Mouse (Mus musculus) left cerebral cortex, adult 2 months (tissue): Measurements from ENCODE around the gene Ssh2. TPM values are rescaled to one million over a fixed set of nuclear protein-coding genes. Genes with fewer than 3 reads are reported as not detected.

Source experiments
- DNase-seq, 2 experiments: peaks; one replicate each; pipeline ENCODE4 v3.0.0; 2021 to 2022; ENCODE audit warnings: low spot score in 2 of 2, mixed read lengths in 1 of 2; ENCODE audit errors: extremely low spot score in 1 of 2
- H3K27ac ChIP-seq: fragments of 200-600 bp; 2 replicates; pipeline ENCODE4 v1.8.1; 2022
- H3K4me3 ChIP-seq: fragments of 200-600 bp; 2 replicates; pipeline ENCODE4 v1.8.1; 2022
- CTCF ChIP-seq: fragments of 200-600 bp; IDR thresholded peaks from 2 replicates; pipeline ENCODE4 v1.8.1; 2022; ENCODE audit warnings: antibody characterized with exemption, mild to moderate bottlenecking, moderate library complexity
- intact Hi-C: fragments of 180-260 bp; cut with DNase I; formaldehyde crosslinking; loops from one replicate; pipeline ENCODE4 v1.15.1; 2025
- total RNA-seq, 2 experiments: library from RNA; stranded (reverse); gene quantifications; 2 replicates each; pipeline ENCODE4 v1.2.3; 2021

The Ssh2 gene
- total RNA-seq, 2 experiments from 2014 or later: 31.6 to 35.0 TPM

DNA sequence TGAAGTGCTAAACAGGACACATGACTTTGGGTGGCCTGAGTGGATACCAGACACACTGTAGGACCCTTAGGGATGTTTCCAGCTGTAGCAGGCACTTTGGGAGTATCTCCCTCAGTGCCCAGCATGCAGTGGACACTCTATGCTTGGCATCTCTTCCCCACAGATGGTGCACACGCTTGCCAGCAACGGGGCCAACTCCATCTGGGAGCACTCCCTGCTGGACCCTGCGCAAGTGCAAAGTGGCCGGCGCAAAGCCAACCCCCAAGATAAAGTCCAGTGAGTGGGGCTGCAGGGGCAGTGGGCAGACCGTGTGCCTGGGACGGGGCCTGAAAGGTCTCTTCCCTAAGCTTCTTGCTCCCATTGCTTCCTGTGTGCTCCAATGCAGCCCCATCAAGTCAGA lies 283.3 kb downstream of the Ssh2 start:
- intact Hi-C loops: loop anchor here (10.0 kb wide), 1 partner anchor 485 kb away; the partner anchor contains the start of gene Phf12
- H3K4me3 ChIP-seq: no peak overlapping the region
- peak overlapping the region; percentile 71 for H3K27ac ChIP-seq
- peak in 1 of 2 experiments; percentile 37 for DNase-seq
- no peak for TF ChIP-seq CTCF

DNA sequence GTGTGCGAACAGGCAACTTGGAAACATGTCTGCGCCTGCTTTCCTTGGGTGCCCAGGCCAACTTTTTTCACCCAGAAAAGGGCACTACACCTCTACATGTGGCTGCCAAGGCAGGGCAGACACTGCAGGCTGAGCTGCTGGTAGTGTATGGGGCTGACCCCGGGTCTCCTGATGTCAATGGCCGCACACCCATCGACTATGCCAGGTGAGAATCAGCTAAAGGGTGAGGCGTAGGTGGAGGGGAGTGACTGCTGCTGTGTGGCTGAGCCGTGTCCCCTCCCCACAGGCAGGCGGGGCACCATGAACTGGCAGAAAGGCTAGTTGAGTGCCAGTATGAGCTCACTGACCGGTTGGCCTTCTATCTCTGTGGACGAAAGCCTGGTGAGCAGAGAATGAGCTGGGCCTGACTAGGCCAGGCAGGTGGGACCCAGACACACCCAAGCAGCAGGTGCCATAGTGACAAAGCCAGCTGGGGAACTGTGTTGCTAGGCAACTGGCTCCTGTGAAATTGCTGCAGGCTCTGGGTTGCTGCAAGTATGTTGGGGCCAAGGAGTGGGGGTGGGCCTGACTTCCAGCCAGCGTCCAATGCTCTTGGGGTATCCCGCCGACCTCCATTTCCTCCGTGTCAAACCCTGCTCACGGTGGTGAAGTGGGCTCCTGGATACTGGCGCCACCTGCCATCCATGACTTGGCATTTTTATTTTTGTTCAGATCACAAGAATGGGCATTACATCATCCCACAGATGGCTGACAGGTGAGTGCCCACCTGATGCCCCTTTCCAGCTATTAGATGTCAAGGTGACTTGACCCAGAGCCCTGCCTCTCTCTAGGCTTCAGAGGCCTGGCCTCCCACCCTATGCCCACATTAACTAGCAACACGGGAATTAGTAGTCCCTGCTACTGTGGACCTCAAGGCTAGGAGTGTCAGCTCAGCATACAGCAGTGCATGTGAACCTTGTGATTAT lies 284.6 kb downstream of the Ssh2 start:
- intact Hi-C loops: loop anchor here (1.0 to 10.0 kb wide), 2 partner anchors 9 to 294 kb away; no protein-coding TSS in a partner anchor
- DNase-seq: peak in 1 of 2 experiments; percentile 45
- H3K27ac ChIP-seq: peak overlapping the region; percentile 71

DNA sequence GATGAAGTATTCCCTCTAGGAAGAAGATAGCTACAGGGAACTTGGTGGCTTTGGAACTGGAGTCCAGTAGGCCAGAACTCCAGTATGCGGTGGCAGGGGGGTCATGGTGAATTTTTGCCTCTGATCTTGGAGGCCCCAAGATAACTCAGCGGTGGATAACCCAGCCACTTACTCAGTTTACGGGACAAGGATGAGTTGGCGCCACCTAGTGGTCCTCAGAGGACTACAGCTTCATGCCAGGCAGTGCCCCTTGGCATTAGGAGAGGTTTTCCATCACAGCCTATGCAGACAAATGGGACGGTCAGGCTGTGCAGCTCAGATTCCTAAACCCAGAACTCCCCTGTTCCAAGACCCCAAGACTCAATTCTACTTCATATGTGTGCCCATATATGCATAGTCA lies 285.3 kb downstream of the Ssh2 start:
- peak; percentile 88 for TF ChIP-seq CTCF
- DNase-seq: peak; percentile 72 to 77
- no peak overlapping the region for H3K4me3 ChIP-seq
- intact Hi-C loops: loop anchor here (1.0 to 10.0 kb wide), 2 partner anchors 10 to 293 kb away; no protein-coding TSS in a partner anchor
- peak overlapping the region; percentile 71 for H3K27ac ChIP-seq

More for the DNA sequence above, 284.6 kb downstream of the Ssh2 start:
- H3K4me3 ChIP-seq: no peak overlapping the region
- no peak for TF ChIP-seq CTCF

DNA sequence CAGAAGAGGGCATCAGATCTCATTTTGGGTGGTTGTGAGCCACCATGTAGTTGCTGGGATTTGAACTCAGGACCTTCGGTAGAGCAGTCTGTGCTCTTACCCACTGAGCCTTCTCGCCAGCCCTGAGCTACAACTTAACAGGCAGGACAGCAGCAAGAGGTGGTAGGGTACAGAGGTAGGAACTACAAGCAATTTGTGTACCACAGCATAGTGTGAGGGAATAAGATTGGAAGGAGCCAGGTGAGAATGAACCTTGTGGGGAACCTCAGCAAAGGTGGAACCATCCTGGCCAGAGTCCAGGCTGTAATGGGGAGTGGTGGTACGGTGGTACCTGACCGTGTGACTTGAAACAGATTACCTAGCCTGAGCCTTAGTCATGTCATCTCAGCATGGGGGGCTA lies 285.9 kb downstream of the Ssh2 start:
- no peak overlapping the region for H3K4me3 ChIP-seq
- TF ChIP-seq CTCF: no peak
- no peak for DNase-seq
- H3K27ac ChIP-seq: 0 out of 2 replicates have a peak overlapping the region, but pooled peaks have one; percentile 6
- intact Hi-C loops: loop anchor here (1.0 to 10.0 kb wide), 2 partner anchors 11 to 293 kb away; no protein-coding TSS in a partner anchor

DNA sequence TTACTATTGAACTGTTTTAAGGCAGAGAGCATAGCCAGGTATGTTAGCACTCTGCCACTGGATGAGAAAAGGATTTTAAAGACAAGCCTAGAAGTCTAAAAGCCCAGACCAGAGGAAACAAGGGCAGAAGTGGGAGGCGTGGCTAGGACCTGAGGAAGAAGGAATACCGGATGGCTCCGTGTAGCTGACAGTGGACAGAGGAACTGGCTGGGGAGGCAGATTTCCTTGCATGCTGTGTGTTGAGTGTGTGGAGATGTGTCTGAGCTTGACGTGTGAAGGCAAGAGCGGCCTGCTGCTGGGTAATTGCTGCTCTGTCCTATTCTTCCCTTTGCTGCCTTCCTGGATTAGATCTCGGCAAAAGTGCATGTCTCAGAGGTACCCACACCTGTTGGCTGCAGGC lies 286.4 kb downstream of the Ssh2 start:
- DNase-seq: no peak
- Histone ChIP-seq H3K27ac (no peak overlapping the region; the same call in 1 of the 2 replicates), H3K4me3 (no peak overlapping the region)
- intact Hi-C loops: loop anchor here (10.0 kb wide), 1 partner anchor 292 kb away; no protein-coding TSS in a partner anchor
- no peak for TF ChIP-seq CTCF

DNA sequence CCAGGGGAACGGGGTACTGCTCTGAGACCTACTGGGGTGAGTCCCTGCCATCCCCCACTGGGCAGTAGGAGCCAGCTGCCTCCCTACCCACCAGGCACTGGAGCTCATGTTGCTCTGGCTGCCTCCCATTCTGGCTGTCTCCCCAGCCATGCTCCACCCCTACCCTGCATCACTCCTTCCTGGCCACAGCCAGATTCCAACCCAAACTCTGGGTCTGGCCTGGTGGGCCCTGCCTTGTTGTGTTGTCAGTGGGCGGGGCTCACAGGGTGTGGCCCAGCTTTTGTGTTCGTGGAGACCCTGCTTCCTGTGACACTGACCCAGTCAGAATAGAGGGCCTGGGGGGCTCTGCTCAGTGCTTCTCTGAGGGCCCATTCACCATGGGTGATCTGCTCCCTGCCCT lies 287.4 kb downstream of the Ssh2 start:
- Histone ChIP-seq H3K27ac (peak overlapping the region; percentile 40; the same call in 1 of the 2 replicates), H3K4me3 (no peak overlapping the region)
- DNase-seq: no peak
- TF ChIP-seq CTCF: no peak
- intact Hi-C loops: loop anchor here (10.0 kb wide), 1 partner anchor 291 kb away; no protein-coding TSS in a partner anchor

DNA sequence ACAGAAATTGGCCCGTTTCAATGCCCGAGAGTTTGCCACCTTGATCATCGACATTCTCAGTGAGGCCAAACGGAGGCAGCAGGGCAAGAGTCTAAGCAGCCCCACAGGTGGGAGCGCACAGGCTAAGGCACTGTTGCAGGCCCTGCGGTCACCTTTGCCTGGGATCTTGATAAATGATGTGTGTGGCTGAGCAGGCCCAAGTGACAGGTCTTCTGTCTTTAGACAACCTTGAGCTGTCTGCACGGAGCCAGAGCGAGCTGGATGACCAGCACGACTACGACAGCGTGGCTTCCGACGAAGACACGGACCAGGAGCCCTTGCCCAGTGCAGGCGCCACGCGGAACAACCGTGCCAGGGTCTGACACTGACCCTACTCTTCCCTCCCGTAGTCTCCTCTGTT lies 288.3 kb downstream of the Ssh2 start:
- Histone ChIP-seq H3K27ac (no peak overlapping the region), H3K4me3 (no peak overlapping the region)
- peak in 1 of 2 experiments; percentile 8 for DNase-seq
- no peak for TF ChIP-seq CTCF
- intact Hi-C loops: loop anchor here (10.0 kb wide), 1 partner anchor 290 kb away; no protein-coding TSS in a partner anchor

DNA sequence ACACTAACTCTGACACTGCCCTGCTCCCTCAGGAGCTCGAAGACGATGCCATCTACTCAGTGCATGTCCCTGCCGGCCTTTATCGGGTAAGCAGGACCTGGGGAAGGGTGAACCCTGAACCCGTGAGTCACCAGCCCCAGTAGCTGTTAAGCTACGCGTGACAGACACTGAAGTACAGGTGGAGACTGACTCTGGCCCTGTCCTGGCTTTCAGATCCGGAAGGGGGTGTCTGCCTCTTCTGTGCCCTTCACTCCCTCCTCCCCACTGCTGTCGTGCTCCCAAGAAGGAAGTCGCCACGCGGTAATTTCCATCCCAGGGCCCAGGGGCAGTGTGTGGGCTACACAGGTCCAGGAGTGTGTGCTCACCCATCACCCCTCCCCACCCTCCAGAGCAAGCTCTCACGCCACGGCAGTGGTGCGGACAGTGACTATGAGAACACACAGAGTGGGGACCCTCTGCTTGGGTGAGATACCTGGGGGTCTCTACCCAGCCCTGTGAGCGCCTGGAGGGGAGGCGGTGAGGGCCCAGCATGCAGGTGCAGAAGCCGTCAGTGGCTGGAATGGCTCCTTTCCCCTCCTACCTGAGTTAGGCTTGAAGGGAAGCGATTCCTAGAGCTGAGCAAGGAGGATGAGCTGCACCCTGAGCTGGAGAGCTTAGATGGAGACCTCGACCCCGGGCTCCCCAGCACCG lies 289.3 kb downstream of the Ssh2 start:
- TF ChIP-seq CTCF: no peak
- intact Hi-C loops: loop anchor here (5.0 to 10.0 kb wide), 2 partner anchors 122 to 289 kb away; no protein-coding TSS in a partner anchor
- DNase-seq: no peak
- Histone ChIP-seq H3K4me3 (no peak overlapping the region), H3K27ac (no peak overlapping the region)

DNA sequence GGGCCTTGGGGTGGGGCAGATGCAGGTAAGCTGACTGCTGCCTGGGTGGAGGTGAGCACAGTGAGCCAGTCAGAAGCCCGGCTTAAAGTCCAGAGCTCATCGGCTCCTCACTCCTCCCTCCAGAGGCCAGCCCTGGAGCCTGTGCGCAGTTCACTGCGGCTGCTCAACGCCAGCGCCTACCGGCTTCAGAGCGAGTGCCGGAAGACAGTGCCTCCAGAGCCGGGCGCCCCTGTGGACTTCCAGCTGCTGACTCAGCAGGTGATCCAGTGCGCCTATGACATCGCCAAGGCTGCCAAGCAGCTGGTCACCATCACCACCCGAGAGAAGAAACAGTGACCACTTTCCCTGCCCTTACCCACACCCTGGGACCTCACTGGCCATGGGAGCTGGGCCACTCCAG lies 290.2 kb downstream of the Ssh2 start:
- Histone ChIP-seq H3K27ac (no peak overlapping the region), H3K4me3 (no peak overlapping the region)
- DNase-seq: peak in 1 of 2 experiments; percentile 13
- TF ChIP-seq CTCF: no peak
- intact Hi-C loops: loop anchor here (5.0 to 10.0 kb wide), 2 partner anchors 121 to 289 kb away; no protein-coding TSS in a partner anchor

DNA sequence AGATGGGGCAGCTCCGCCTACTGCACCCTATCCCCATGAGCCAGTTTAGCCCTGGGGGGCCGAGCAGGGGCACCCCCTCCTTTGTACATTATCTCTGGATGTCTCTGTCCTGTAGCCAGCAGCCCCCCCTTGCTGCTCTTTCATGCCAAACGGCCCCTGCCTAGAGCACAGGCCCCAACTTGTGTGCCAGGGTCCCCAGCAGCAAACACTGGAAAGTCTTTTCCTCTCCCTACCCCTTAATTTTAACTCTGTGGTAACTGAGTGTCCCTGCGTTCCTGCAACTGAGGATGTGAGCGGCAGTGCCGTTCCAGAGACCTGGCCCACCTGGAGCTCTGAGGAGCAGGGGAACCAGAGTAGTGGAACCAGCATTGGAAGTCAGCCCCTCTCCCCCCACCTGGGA lies 290.9 kb downstream of the Ssh2 start:
- Histone ChIP-seq H3K4me3 (no peak overlapping the region), H3K27ac (no peak overlapping the region)
- intact Hi-C loops: loop anchor here (5.0 to 10.0 kb wide), 2 partner anchors 120 to 288 kb away; no protein-coding TSS in a partner anchor
- no peak for TF ChIP-seq CTCF
- DNase-seq: no peak

DNA sequence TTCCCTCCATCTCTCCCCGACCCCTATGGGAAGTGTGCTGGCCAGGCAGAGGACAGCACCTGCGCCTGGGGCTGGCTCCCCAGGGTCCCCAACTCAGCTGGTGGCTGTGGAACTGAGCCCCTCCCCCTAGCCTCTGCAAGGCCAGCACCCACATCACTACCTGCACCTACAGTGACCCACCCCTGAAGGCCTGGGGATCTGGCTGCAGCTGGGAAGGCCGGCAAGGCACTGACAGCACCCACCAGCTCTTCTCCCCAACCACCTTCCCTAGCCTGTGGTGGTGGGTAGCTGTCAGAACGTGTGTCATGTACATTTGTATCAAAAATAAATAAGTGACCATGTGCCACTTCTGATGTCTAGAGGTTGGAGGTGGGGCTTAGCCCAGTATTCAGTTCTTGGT lies 291.3 kb downstream of the Ssh2 start:
- Histone ChIP-seq H3K4me3 (no peak overlapping the region), H3K27ac (no peak overlapping the region)
- DNase-seq: peak in 1 of 2 experiments; percentile 12
- TF ChIP-seq CTCF: no peak
- intact Hi-C loops: loop anchor here (5.0 to 10.0 kb wide), 2 partner anchors 120 to 287 kb away; no protein-coding TSS in a partner anchor
